In genomic region chr13:94057563-94058560, GRCm38 (mm10) we compare ENCODE assay signal across 7 mouse cellular contexts. TPM values are rescaled to one million over a fixed set of nuclear protein-coding genes. Genes with fewer than 3 reads are reported as not detected.
A peak's percentile ranks its signal among the peaks of the same experiment; 100 is the strongest.
DNase-seq lines count a peak whose midpoint lies in the region; ATAC-seq and TF ChIP-seq lines count a peak whose summit lies in the region.

Gene Lhfpl2, plus strand, starts transcription at chr13:94057796.

- ATAC-seq in hindbrain, embryonic 13.5 days (ENCODE audit: low FRiP score), result peak; percentile 78
- ATAC-seq in megakaryocyte-erythroid progenitor cell, adult 5-6 weeks (replicated peaks; ENCODE audit: low FRiP score, low TSS enrichment, poor library complexity, severe bottlenecking), result no peak

- H3K9ac ChIP-seq in hindbrain, embryonic 13.5 days, result peak within 1 kb of the TSS; percentile 84

- H3K27me3 ChIP-seq in hindbrain, embryonic 13.5 days, result peaks cover 71% of the 10 kb centered on the region
- peaks cover 23% of the 10 kb centered on the region for H3K27me3 ChIP-seq in small intestine, adult 2 months (ENCODE audit: control insufficient read depth, insufficient read depth, low read length)

- DNase-seq in MN1 (ENCODE audit: low spot score), result peak; percentile 42
- peak; percentile 79 for DNase-seq in adrenal gland, postnatal 14 days
- peak; percentile 5 for DNase-seq in gastrocnemius, adult 18-20 months (ENCODE audit: low spot score)
- DNase-seq in left cerebral cortex, postnatal 4 days, result peak; percentile 61

- under 1% methylated on average over 84 of the region's 85 CpGs for WGBS in hindbrain, embryonic 13.5 days
- 1% methylated on average over 85 of the region's 85 CpGs for WGBS in small intestine, adult 2 months

- peaks cover 24% of the 10 kb centered on the region for H3K4me1 ChIP-seq in hindbrain, embryonic 13.5 days (replicated peaks)
- H3K4me1 ChIP-seq in small intestine, adult 2 months (ENCODE audit: control insufficient read depth, insufficient read depth, insufficient read length, low read length), result peaks cover 3% of the 10 kb centered on the region

- H3K9me3 ChIP-seq in hindbrain, embryonic 13.5 days, result no peaks in the 10 kb centered on the region

- peak within 1 kb of the TSS; percentile 44; the same call in 1 of the 2 replicates for H3K27ac ChIP-seq in hindbrain, embryonic 13.5 days
- no peak within 1 kb of the TSS for H3K27ac ChIP-seq in small intestine, adult 2 months (ENCODE audit: insufficient read depth, low read depth, low read length)

- peak within 1 kb of the TSS; percentile 74 for H3K4me3 ChIP-seq in hindbrain, embryonic 13.5 days
- H3K4me3 ChIP-seq in small intestine, adult 2 months (ENCODE audit: low read depth, low read length), result peak within 1 kb of the TSS; percentile 76

- no peaks in the 10 kb centered on the region for H3K36me3 ChIP-seq in hindbrain, embryonic 13.5 days
- H3K36me3 ChIP-seq in small intestine, adult 2 months (ENCODE audit: control insufficient read depth, insufficient read depth, low read length), result no peaks in the 10 kb centered on the region

- intact Hi-C loops in left cerebral cortex, postnatal 4 days (cut with DNase I), result no loop called here

- no peak for TF ChIP-seq POLR2A in small intestine, adult 2 months (IDR thresholded peaks at IDR 0.05; ENCODE audit: low read depth, low read length)

- TF ChIP-seq CTCF in small intestine, adult 2 months (IDR thresholded peaks at IDR 0.05; ENCODE audit: extremely low read depth, insufficient read length, insufficient replicate concordance, low read depth, low read length), result no peak

- H3K4me2 ChIP-seq in hindbrain, embryonic 13.5 days, result peak within 1 kb of the TSS; percentile 99

RNA-seq across cellular contexts. Expression of gene Lhfpl2, which starts in this region (rescaled TPM):
- total RNA-seq in adrenal gland, postnatal 14 days (2021), result 32.2 and 35.4 TPM in 2 replicates
- total RNA-seq in gastrocnemius, adult 18-20 months (2021), result 1 to 10 TPM; 1.5 to 4.6 TPM
- 17.6 and 18.4 TPM in 2 replicates for polyA plus RNA-seq in hindbrain, embryonic 13.5 days (2015; fragmentation: Nextera tagmentation; extraction: Ambion mirVana)
- 10 to 100 TPM; 23.1 to 26.7 TPM for total RNA-seq in left cerebral cortex, postnatal 4 days (2021)
- total RNA-seq in megakaryocyte-erythroid progenitor cell, adult 5-6 weeks (2014; fragmentation: Nextera tagmentation), result 21.4 and 29.7 TPM in 2 replicates
- 22.9 and 24.2 TPM in 2 replicates for total RNA-seq in megakaryocyte-erythroid progenitor cell, adult 5-6 weeks (2017)
- 10.3 and 71.0 TPM in 2 replicates for polyA plus RNA-seq in small intestine, adult 2 months (2012; rRNA removed)

Comparison
In these comparisons a context has a peak if more than half of its experiments do, and no peak if none do; other contexts are left out.
1. DNase-seq: peak in every context shown above with its lines; median percentile 79 in adrenal gland, postnatal 14 days; 61 in left cerebral cortex, postnatal 4 days; 42 in MN1; 5 in gastrocnemius, adult 18-20 months.